Mouse (Mus musculus) heart, embryonic 11.5 days (tissue): ENCODE results near the gene Zfp148. TPM values are rescaled to one million over a fixed set of nuclear protein-coding genes. Genes with fewer than 3 reads are reported as not detected.

Experiments
- ATAC-seq: fragments of 200-750 bp; cut with Nextera tagmentation; replicated peaks from 2 replicates; pipeline ENCODE4 v1.8.0; 2017; ENCODE audit warnings: moderate library complexity; ENCODE audit not compliant: insufficient number of reproducible peaks, low FRiP score, low TSS enrichment
- H3K27ac ChIP-seq: fragments of 300-500 bp; sonication (generic); 2 replicates; pipeline ENCODE4 v1.5.1; 2014; ENCODE audit warnings: mild to moderate bottlenecking, low read depth, low read length
- H3K27me3 ChIP-seq: fragments of 300-500 bp; sonication (generic); 2 replicates; pipeline ENCODE4 v1.6.1; 2014; ENCODE audit warnings: mild to moderate bottlenecking, low read length, mixed read lengths; ENCODE audit not compliant: control insufficient read depth, insufficient read depth
- H3K36me3 ChIP-seq: fragments of 300-500 bp; sonication (generic); 2 replicates; pipeline ENCODE4 v1.6.1; 2014; ENCODE audit warnings: mild to moderate bottlenecking, low read length, moderate library complexity, mixed read lengths; ENCODE audit not compliant: control insufficient read depth, insufficient read depth
- H3K4me1 ChIP-seq: fragments of 300-500 bp; sonication (generic); 2 replicates; pipeline ENCODE4 v1.6.1; 2014; ENCODE audit warnings: low read length; ENCODE audit not compliant: control insufficient read depth, insufficient read depth
- H3K4me2 ChIP-seq: fragments of 300-500 bp; sonication (generic); 2 replicates; pipeline ENCODE4 v1.6.1; 2014; ENCODE audit warnings: mild to moderate bottlenecking, moderate library complexity
- H3K4me3 ChIP-seq: fragments of 300-500 bp; sonication (generic); 2 replicates; pipeline ENCODE4 v1.5.1; 2014; ENCODE audit warnings: low read depth, low read length
- H3K9ac ChIP-seq: fragments of 300-500 bp; sonication (generic); 2 replicates; pipeline ENCODE4 v1.6.1; 2014; ENCODE audit warnings: mild to moderate bottlenecking, low read depth, low read length, moderate library complexity
- H3K9me3 ChIP-seq: fragments of 300-500 bp; sonication (generic); replicated peaks from 2 replicates; pipeline ENCODE4 v1.6.1; 2016; ENCODE audit warnings: low read length; ENCODE audit not compliant: control insufficient read depth
- WGBS: fragments of 180-500 bp; shearing (Covaris S2); extraction: QIAGEN DNeasy Blood & Tissue Kit; methylation state at CpG from one replicate; pipeline ENCODE4 v1.1.7; 2014; ENCODE audit not compliant: insufficient replicate concordance; 5-methylcytosine and 5-hydroxymethylcytosine counted together
- polyA plus RNA-seq: library from polyadenylated mRNA; unstranded; fragments of >200 nt; fragmentation: Nextera tagmentation; extraction: Ambion mirVana; gene quantifications from 2 replicates; pipeline ENCODE4 v1.2.1, GENCODE M21; 2014

The Zfp148 gene
- polyA plus RNA-seq, 1 experiment from 2014 or later, result 37.8 TPM

DNA sequence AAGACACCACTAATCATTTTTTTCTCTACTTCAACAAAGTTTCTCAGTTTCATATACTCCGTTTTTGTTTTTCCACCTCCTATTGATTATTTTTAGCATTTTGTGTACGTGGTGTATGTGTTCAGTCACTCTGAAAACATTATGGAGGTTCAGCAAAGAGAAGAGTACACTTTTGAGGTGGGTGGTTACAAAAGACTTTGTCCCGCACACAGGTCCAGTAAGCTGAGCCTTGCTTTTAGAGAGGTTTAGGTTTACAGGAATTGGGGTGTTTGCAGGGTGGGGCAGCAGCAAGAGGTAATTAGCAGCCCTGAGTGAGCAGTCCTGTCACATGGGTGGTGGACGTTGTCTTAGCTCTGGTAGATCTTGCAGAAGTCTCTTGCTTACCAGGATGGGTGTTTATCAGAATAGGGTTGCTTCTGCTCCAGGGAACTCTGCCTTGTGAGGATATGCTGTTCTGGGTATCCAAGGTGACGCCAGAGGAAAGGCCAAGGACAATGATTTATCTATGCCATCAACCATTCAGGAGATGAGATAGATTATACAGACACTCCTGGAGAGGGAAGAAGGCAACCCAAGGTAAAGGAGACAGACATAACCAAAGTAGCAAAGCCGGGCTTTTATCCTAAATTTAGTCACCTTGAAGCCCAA, 74.8 kb downstream of the Zfp148 start:
- ATAC-seq, result no peak
- Histone ChIP-seq H3K4me2 (no peak overlapping the region), H3K27me3 (no peaks in the 10 kb centered on the region), H3K36me3 (peaks cover 10% of the 10 kb centered on the region), H3K27ac (no peak overlapping the region), H3K9me3 (no peaks in the 10 kb centered on the region), H3K4me3 (no peak overlapping the region), H3K9ac (no peak overlapping the region), H3K4me1 (peaks cover 8% of the 10 kb centered on the region; the same call in 1 of the 2 replicates)
- WGBS, result 83% methylated on average over 6 of the region's 6 CpGs

GRCm38 (mm10) chr16:33459101-33459500, 78.5 kb downstream of the Zfp148 start:
- Histone ChIP-seq H3K4me1 (peaks cover 6% of the 10 kb centered on the region; the same call in 1 of the 2 replicates), H3K36me3 (peaks cover 10% of the 10 kb centered on the region), H3K9ac (no peak overlapping the region), H3K4me3 (no peak overlapping the region), H3K27me3 (no peaks in the 10 kb centered on the region), H3K9me3 (no peaks in the 10 kb centered on the region), H3K27ac (no peak overlapping the region), H3K4me2 (no peak overlapping the region)
- WGBS, result 93% methylated on average over 1 of the region's 1 CpGs
- no peak for ATAC-seq

DNA sequence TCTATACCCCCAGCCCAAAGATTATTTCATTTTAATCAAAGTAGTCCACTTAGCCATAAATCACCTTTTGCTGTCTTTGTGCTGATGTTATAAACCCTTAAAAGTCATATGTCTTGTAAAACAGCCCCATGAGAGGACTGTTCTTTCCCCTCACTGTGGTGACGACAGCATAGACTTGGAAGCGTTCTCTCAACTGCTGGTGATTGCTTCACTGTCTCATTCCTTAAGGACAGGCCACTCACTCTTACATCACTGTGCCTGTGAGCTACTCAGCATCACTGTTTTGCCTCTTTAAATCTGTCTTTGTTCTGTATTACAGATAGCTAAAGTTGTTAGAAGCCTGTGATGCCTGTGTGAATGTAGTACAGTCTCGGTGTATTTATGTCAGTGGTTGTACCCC, 80.8 kb downstream of the Zfp148 start:
- H3K9me3 ChIP-seq, result no peaks in the 10 kb centered on the region
- H3K27me3 ChIP-seq, result no peaks in the 10 kb centered on the region
- no peak overlapping the region for H3K9ac ChIP-seq
- H3K36me3 ChIP-seq, result peaks cover 13% of the 10 kb centered on the region
- ATAC-seq, result no peak
- 75% methylated on average over 3 of the region's 3 CpGs for WGBS
- no peak overlapping the region for H3K4me3 ChIP-seq
- no peaks in the 10 kb centered on the region for H3K4me1 ChIP-seq
- H3K27ac ChIP-seq, result no peak overlapping the region
- H3K4me2 ChIP-seq, result no peak overlapping the region

DNA sequence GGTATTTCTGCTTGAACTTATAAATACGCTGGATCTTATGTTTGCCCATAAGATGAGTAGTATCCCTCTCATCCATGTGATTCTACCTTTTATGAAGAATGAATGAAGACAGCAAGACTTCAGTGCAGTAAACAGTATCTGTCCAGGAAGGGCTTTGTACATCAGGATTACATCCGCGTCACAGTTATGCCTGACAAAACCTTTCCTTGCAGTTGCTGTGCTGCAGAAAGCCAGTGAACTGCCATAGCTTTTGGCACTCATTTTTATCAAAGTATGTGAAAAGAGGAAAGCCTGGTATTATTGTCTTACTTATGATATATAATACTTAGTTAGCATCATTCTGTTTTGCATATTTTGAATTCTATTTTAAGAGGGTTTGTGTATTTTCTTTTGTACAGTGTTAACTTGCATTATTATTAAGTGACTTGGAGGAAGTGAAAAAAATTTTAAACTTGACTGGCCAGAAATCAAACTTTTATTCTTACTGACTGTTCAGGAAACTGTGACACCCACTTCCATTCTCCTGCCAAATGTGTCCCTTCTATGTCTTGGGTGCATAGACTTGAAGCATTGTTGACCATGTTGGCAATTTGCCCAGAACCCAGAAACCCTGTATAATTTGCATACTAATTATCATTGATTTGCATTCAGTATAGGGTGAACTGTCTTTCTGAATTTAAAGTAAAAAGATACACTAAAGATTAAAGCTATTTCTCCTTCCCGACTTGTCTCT, 84.0 kb downstream of the Zfp148 start:
- Histone ChIP-seq H3K9ac (no peak overlapping the region), H3K4me3 (no peak overlapping the region), H3K36me3 (peaks cover 8% of the 10 kb centered on the region), H3K27me3 (no peaks in the 10 kb centered on the region), H3K9me3 (no peaks in the 10 kb centered on the region), H3K27ac (no peak overlapping the region), H3K4me2 (no peak overlapping the region), H3K4me1 (peaks cover 5% of the 10 kb centered on the region; the same call in 1 of the 2 replicates)
- no peak for ATAC-seq
- WGBS, result 93% methylated on average over 4 of the region's 4 CpGs

GRCm38 (mm10) chr16:33465242-33465614, 84.6 kb downstream of the Zfp148 start:
- H3K9me3 ChIP-seq, result no peaks in the 10 kb centered on the region
- H3K4me3 ChIP-seq, result no peak overlapping the region
- H3K9ac ChIP-seq, result no peak overlapping the region
- peaks cover 8% of the 10 kb centered on the region for H3K36me3 ChIP-seq
- peaks cover 5% of the 10 kb centered on the region; the same call in 1 of the 2 replicates for H3K4me1 ChIP-seq
- H3K4me2 ChIP-seq, result no peak overlapping the region
- H3K27me3 ChIP-seq, result no peaks in the 10 kb centered on the region
- 95% methylated on average over 4 of the region's 4 CpGs for whole genome bisulfite sequencing
- no peak overlapping the region for H3K27ac ChIP-seq
- no peak for ATAC-seq

DNA sequence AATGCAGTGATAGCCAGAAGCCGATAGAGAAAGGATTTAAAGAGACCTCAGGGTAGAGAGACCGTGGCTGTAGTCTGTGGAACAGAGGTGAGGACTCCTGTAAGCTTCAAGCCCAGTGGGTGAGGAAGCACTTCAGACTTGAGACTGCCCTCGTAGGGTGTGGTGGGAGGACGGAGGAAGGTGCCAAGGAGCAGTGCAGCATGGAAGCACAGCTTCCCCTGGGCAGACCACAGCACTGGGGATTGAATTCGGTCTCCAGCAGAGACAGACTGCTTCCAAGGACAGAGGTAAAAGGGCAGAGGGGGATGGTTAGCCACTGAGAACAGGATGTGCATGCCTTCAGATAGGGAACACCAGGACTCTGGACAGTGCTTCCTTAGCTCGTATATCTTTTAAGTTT, 86.8 kb downstream of the Zfp148 start:
- H3K4me3 ChIP-seq, result no peak overlapping the region
- 55% methylated on average over 6 of the region's 6 CpGs for WGBS
- H3K36me3 ChIP-seq, result peaks cover 8% of the 10 kb centered on the region
- no peaks in the 10 kb centered on the region for H3K9me3 ChIP-seq
- no peak overlapping the region for H3K9ac ChIP-seq
- H3K27ac ChIP-seq, result no peak overlapping the region
- H3K4me1 ChIP-seq, result peaks cover 5% of the 10 kb centered on the region; the same call in 1 of the 2 replicates
- no peak overlapping the region for H3K4me2 ChIP-seq
- no peaks in the 10 kb centered on the region for H3K27me3 ChIP-seq
- ATAC-seq, result no peak

- Histone ChIP-seq H3K27ac (no peak overlapping the region), H3K36me3 (peaks cover 14% of the 10 kb centered on the region), H3K4me3 (no peak overlapping the region), H3K27me3 (no peaks in the 10 kb centered on the region), H3K9me3 (no peaks in the 10 kb centered on the region), H3K4me1 (peaks cover 5% of the 10 kb centered on the region; the same call in 1 of the 2 replicates), H3K9ac (no peak overlapping the region), H3K4me2 (no peak overlapping the region)
- no peak for ATAC-seq
These were observed 89.3 kb downstream of the Zfp148 start for GRCm38 (mm10) chr16:33469973-33470372.

- H3K36me3 ChIP-seq, result peaks cover 21% of the 10 kb centered on the region
- no peak overlapping the region for H3K4me3 ChIP-seq
- no peaks in the 10 kb centered on the region for H3K27me3 ChIP-seq
- WGBS, result 93% methylated on average over 6 of the region's 6 CpGs
- no peak overlapping the region for H3K4me2 ChIP-seq
- H3K27ac ChIP-seq, result no peak overlapping the region
- H3K9ac ChIP-seq, result no peak overlapping the region
- no peak for ATAC-seq
- no peaks in the 10 kb centered on the region for H3K4me1 ChIP-seq
- no peaks in the 10 kb centered on the region for H3K9me3 ChIP-seq
These were observed 93.7 kb downstream of the Zfp148 start for GRCm38 (mm10) chr16:33474381-33474780.

GRCm38 (mm10) chr16:33479926-33480325, 99.3 kb downstream of the Zfp148 start:
- no peak for ATAC-seq
- no peaks in the 10 kb centered on the region for H3K9me3 ChIP-seq
- no peak overlapping the region for H3K4me2 ChIP-seq
- H3K4me1 ChIP-seq, result no peaks in the 10 kb centered on the region; the same call in 1 of the 2 replicates
- H3K27ac ChIP-seq, result no peak overlapping the region
- no peaks in the 10 kb centered on the region for H3K27me3 ChIP-seq
- H3K4me3 ChIP-seq, result no peak overlapping the region
- peaks cover 14% of the 10 kb centered on the region for H3K36me3 ChIP-seq
- H3K9ac ChIP-seq, result no peak overlapping the region
